Mouse (Mus musculus) embryo, embryonic 10.5 days (tissue): ENCODE results near the gene Gne.

Source experiments
- DNase-seq: peaks from one replicate; pipeline ENCODE4 v3.0.0-alpha.2; 2015; ENCODE audit warnings: low spot score

The Gne gene

GRCm38 (mm10) chr4:44083945-44084344, at the start of gene Gne:
Gene Gne (minus strand): TSS chr4:44084177.
- DNase-seq: peak; percentile 42

GRCm38 (mm10) chr4:44126805-44127204, 42.8 kb upstream of the Gne start:
- DNase-seq: no peak

DNA sequence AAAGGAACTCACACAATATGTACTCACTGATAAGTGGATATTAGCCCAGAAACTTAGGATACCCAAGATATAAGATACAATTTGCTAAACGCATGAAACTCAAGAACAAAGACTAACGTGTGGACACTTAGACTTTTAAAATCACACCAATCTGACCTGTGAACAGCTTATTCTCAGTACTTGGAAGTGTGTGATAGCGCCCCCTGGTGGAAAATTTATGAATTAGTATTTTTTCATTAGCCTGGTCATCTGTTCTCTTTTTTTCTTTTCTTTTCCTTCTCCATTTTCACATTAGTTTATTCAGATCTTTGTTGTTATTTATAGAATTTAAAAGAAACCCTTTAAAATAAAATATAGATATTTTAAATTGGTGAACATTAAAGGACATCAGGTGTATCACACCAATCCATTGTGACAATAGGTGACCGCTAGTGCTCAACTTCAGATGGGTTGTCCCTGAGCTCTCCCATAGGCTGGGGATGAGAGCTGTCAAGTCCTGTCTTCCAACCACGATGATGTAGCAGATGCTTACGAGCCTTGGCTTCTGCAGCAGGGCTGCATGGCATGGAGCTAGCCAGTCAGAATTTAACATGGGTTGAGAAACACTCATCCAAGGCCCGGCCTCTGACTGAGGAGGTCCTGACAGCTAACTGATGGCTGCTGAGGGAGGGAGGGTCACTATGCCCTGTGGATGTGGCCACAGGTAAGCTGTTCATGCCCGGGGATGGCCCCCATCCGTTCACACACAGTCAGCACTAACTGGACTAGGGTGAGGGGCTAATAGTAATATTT, 35.6 kb upstream of the Gne start:
- peak; percentile 73 for DNase-seq

GRCm38 (mm10) chr4:44115046-44115445, 31.1 kb upstream of the Gne start:
- no peak for DNase-seq

DNA sequence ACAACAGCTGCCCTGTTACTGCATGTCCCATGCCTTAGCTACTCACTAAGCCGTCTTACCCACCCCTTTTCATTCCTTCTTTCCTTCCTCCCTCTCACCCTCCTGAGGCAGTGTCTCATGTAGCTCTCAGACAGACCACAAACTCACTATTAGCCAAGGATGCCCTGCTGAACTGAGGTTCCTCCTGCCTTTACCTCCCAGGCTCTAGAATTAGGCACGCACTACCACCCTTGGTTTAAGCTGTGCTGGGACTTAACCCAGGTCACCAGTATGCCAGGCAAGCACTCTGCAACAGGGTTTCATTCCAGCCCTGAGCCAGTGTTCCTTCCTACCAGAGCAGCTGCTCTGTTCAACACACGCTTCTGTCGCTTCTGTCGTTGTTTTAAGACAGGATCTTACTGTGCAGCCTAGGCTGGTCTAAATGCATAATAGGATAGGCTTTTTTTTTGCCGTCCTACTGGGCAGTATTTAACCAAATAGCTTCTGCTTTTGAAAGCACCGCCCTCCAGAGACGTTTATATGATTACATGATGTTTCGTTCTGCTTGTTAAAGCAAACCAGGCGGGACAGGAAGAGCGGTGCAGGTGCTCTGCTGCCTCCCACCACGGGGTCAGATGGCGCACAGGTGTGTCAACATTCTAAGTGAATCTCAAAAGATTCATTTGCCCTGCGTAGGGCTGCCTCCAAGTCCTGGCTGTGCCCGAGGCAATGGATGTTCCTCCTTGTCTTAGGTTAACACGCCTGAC, 29.6 kb upstream of the Gne start:
- peak; percentile 32 for DNase-seq

DNA sequence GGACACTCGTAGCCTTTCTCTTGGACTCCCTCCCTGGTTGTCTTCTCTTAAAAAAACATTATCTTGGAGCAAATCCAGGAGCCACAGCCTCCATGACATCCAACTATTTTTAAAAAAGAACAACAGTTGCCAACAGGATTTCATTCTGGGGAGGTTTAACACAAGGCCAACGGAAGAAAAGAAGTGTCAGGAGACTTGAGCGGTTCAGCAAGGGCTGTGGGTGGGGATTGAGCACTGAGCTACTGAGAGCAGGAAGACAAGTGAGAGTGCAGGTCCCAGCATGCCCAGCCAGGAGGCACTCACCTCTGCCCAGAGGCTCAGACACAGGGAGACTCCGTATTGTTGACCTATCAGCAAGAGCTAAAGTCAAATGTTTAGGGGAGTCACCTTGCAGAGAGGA, 28.8 kb upstream of the Gne start:
- no peak for DNase-seq

DNA sequence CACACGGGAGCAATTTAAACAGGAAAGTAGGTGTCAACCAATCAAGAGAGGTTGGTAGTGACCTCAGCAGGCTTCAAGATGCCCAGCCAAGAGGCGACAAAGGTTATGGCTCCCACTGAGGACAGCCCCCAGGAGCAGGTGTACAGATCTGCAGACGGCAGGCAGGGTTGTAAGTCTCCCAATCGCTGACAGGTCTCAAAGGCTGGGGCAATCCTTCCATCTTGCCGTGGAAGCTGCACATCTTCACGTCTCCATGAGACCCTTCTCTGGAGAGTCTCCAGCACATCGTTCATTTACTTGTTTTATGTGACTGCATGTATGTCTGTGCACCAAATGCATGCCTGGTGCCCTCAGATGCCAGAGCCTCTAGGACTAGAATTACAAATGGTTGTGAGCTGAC, 26.8 kb upstream of the Gne start:
- DNase-seq: no peak

DNA sequence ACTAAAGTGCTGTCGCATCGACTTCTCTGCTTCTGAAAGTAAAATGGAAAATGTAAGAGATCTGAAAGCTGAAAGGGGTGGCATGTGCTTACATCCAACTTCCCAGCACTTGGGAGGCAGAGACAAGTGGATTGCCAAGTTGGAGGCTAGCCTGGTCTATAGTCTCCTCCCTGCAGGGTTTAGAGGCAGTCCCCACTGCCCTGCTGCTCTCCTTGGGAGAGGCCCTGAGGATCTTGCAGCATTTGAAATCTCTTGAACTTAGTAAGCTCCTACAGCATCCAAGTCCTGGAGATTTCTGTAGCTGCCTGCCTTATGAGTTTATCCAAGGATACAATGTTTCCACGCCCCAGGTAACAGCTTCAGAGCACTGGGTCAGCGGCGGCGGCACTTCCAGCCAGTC, 24.3 kb upstream of the Gne start:
- DNase-seq: no peak

DNA sequence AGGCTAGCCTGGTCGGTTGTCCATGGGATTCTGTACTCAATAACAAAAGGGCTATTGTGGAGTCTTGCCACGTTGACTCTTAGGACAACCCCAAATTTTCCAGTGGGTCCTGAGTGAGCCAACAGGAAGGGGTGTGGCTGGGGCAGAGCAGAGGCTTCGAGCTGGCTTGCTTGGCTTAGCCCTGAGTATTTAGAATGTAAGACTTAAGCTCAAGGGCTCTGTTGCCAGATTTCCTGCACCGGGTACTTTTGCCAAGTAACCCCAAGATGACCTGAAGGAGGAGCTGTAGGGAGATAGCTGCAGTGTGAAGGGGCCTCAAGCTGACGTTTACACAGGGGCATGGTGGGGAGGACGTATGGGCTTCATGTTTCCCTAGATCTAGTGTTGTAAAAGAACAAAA, 23.4 kb upstream of the Gne start:
- no peak for DNase-seq

- peak; percentile 47 for DNase-seq
These were observed 22.4 kb upstream of the Gne start for GRCm38 (mm10) chr4:44106297-44106821.

- no peak for DNase-seq
These were observed 20.4 kb upstream of the Gne start for GRCm38 (mm10) chr4:44104195-44104917.

DNA sequence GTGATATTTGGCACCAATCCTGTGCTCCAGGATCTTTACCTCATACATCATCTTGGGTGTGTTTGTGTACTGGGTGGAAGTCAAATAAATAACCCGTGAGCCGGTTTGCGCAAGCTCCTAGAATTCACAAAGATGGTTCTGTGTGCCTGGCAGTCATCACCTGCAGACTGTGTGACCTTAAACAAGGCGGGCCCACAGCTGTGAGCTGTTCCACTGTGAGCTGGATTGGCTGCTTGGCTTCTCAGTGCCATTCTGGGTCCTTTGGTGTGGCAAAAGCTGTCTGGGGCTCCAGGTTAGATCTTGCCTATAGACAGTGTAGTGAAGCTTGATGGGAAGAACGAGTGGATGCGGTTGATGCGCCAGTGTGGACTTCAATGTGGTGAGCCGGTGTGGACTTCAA, 19.6 kb upstream of the Gne start:
- DNase-seq: no peak

DNA sequence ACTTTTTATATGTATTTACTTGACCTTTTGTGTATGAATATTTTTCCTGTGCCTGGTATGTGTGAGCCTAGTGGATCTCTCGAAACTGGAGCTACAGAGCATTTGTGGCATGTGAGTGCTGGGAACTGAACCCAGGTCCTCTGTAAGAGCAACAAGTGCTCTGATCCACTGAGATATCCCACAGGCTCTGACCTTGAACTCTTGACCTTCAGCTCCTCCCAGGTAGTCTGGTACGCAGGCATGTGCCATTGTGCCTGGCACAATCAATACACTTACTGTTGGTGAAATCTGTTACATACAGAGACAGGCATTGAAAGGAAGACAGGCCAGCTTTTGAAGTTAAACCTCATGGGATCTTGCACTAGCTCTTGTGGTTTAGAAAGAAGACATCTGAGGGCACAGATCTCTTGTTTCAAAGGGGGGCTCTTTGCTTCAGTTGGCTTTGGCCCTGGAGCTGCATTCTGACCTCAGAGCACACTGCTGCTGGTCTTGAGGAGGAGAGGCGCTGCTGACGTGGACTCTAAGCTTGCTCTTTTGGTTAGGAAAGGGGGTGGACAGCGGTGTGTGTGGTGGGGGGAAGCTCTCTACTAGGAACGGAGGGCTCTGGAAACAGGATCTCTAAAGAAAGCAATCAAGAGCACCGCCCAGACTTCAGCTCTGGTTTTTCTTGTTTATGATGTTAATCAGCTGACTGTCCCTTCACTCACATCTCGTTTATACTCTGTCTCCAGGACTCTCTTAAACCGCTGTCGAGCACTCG, 13.8 kb upstream of the Gne start:
- DNase-seq: no peak

- DNase-seq: no peak
These were observed 10.5 kb upstream of the Gne start for GRCm38 (mm10) chr4:44094475-44094874.

GRCm38 (mm10) chr4:44092359-44092758, 8.4 kb upstream of the Gne start:
- DNase-seq: no peak

DNA sequence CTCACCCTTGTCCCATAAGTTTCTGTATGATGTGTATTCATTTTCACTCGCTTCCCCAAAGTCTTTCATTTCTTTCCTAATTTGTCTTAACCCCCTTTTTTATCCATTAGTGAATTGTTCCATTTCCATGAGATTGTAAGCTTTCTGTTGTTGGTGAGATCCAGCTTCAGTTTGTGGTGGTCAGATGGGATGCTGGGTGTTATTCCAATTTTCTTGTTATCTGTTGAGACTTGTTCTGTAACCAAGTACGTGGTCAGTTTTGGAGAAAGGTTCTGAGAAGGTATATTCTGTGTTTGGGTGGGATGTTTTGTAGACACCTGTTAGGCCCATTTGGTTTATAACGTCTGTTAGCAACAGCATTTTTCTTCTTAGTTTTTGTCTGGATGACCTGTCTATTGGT, 1.6 kb upstream of the Gne start:
- no peak for DNase-seq

DNA sequence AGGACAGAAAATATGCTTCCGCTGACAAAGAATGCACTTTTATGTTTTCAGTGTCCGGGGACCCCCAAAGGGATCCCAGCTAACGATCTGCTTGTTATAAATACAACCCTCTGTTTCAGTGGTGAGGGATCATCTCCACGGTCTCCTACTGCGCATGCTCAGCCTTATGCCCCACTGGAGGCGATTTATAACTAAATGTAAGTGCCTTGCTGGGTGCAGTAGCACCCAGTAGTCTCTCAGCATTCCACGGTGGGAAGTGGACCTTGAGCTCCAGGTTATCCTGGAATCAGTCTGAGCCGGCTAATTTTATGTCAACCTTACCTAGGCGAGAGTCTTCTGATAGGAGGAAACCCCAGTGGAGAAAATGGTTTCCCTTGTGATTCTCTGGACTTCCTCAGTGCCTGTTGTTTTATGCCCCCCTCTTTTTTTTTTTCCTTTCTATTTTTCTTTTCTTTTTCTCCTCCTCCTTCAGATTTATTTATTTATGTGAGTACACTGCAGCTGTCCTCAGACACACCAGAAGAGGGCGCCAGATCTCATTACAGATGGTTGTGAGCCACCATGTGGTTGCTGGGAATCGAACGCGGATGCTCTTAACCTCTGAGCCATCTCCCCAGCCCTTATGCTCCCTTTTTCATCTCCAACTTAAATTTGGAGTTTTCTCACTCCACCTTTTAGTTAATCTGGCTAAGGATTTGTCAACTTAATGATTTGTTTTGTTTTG, 787 bp upstream of the Gne start:
- no peak for DNase-seq

DNA sequence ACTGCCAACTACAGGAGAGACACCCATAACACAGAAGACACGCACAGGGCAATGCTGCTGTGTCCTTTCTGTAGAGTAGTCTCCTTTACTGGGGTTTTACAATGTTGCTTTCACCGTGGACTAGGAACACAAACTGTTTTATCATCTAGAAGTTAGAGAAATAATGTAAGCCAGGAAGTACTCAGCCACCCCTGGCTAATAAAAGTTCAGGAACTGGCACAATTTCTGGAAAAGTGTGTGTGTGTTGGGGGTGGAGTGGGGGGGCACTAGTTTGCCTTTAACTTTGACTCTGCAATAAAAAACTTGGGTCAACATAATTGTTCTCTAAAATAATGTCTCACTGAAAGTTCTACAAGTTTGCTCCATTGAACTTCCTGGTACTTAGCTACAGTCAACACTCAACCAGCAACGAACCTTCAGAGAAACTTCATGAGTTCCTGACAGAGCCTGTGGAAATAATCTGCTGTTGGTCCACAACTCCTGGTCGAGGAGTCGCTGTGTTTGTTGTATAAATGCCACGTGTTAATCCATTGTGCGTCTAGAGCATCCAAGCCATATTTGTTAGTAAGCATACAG, 5.5 kb downstream of the Gne start:
- DNase-seq: no peak

- DNase-seq: no peak
These were observed 9.6 kb downstream of the Gne start for GRCm38 (mm10) chr4:44074422-44074821.

DNA sequence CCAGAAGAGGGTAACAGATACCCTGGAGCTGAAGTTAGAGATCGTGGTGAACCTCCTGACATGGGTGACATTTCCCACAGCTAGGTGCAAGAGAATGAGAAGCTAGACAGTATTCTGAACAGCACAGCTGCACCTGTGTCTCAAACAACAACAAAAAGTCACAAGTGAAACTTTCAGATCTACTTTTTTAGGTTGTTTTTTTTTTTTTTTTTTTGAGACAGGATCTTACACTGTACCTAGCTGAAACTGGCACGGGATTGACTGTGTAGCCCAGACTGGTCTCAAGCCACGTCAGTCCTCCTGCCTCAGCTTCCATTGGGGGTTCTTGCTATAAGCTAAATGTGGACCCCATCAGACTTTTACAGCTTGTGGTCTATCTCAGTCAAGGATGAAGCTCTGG, 10.2 kb downstream of the Gne start:
- DNase-seq: no peak

DNA sequence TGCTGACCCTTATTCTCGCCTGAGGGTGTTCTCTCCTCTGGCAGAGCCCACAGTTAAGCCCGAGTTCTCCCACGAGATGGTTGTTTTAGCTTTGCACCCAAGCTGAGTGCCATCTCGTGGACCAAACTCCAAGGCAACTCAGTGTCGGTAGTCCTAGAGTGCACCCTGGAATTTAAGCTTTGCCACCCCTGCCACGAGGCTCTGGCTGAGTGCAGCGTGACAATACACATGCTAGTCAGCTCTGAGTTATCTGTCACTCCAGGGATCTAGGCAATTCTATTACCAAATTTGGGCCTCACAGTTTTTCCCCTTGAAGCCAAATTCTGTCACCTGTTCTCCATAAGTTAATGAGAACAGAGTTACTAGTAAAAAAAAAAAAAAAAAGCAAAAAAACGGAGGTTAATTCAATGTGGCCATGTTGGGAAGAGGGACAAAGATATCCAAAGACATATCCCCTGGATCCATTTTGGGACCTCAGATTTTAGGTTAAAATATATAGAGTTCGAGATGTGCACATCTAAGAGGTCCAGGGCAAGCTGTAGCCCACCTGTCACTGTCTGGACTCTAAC, 11.0 kb downstream of the Gne start:
- DNase-seq: no peak
